Mouse (Mus musculus) forebrain, embryonic 14.5 days (tissue): ENCODE results near the gene Slc25a12. TPM values are rescaled to one million over a fixed set of nuclear protein-coding genes. Genes with fewer than 3 reads are reported as not detected.

Experiments used
- ATAC-seq: fragments of 200-750 bp; cut with Nextera tagmentation; 2 replicates; pipeline ENCODE4 v1.8.0; 2017; ENCODE audit warnings: mild to moderate bottlenecking, moderate library complexity
- DNase-seq: peaks from one replicate; pipeline ENCODE4 v3.0.0-alpha.2; 2015; ENCODE audit warnings: low spot score
- H3K27ac ChIP-seq: fragments of 300-500 bp; sonication (generic); 2 replicates; pipeline ENCODE4 v1.5.1; 2014; ENCODE audit warnings: low read depth, mild to moderate bottlenecking, control low read depth, low read length, moderate library complexity
- H3K27me3 ChIP-seq: fragments of 300-500 bp; sonication (generic); replicated peaks from 2 replicates; pipeline ENCODE4 v1.6.1; 2014; ENCODE audit warnings: low read length, control low read depth, mixed read lengths; ENCODE audit not compliant: control insufficient read depth, insufficient read depth
- H3K36me3 ChIP-seq: fragments of 300-500 bp; sonication (generic); 2 replicates; pipeline ENCODE4 v1.6.1; 2014; ENCODE audit warnings: low read length, control low read depth; ENCODE audit not compliant: control insufficient read depth, insufficient read depth
- H3K4me1 ChIP-seq: fragments of 300-500 bp; sonication (generic); 2 replicates; pipeline ENCODE4 v1.6.1; 2014; ENCODE audit warnings: antibody characterized with exemption, low read length, control low read depth; ENCODE audit not compliant: control insufficient read depth, insufficient read depth
- H3K4me2 ChIP-seq: fragments of 300-500 bp; sonication (generic); 2 replicates; pipeline ENCODE4 v1.6.1; 2014; ENCODE audit warnings: mild to moderate bottlenecking, control low read depth, low read length
- H3K4me3 ChIP-seq: fragments of 300-500 bp; sonication (generic); 2 replicates; pipeline ENCODE4 v1.5.1; 2014; ENCODE audit warnings: low read depth, low read length, control low read depth
- H3K9ac ChIP-seq: fragments of 300-500 bp; sonication (generic); 2 replicates; pipeline ENCODE4 v1.6.1; 2014; ENCODE audit warnings: mild to moderate bottlenecking, low read length, control low read depth, moderate library complexity
- H3K9me3 ChIP-seq: fragments of 300-500 bp; sonication (generic); replicated peaks from 2 replicates; pipeline ENCODE4 v1.6.1; 2016; ENCODE audit warnings: low read length, control low read depth, mixed read lengths; ENCODE audit not compliant: control insufficient read depth
- WGBS: fragments of 180-500 bp; shearing (Covaris S2); extraction: QIAGEN DNeasy Blood & Tissue Kit; methylation state at CpG from one replicate; pipeline ENCODE4 v1.1.7; 2014; 5-methylcytosine and 5-hydroxymethylcytosine counted together
- polyA plus RNA-seq: library from polyadenylated mRNA; unstranded; fragments of >200 nt; fragmentation: Nextera tagmentation; extraction: Ambion mirVana; gene quantifications from 2 replicates; pipeline ENCODE4 v1.2.1, GENCODE M21; 2014

Gene Slc25a12
- polyA plus RNA-seq, 1 experiment from 2014 or later, result 67.2 TPM

- DNase-seq (no peak), ATAC-seq (no peak)
Measured at GRCm38 (mm10) chr2:71353306-71354054, 14.1 kb downstream of the Slc25a12 start.

GRCm38 (mm10) chr2:71351727-71351987 is 15.9 kb downstream of the Slc25a12 start:
- H3K4me1 ChIP-seq, result no peaks in the 10 kb centered on the region
- no peaks in the 10 kb centered on the region for H3K36me3 ChIP-seq
- no peak overlapping the region for H3K4me2 ChIP-seq
- no peak overlapping the region for H3K9ac ChIP-seq
- no peak for ATAC-seq
- no peaks in the 10 kb centered on the region for H3K27me3 ChIP-seq
- no peak for DNase-seq
- 93% methylated on average over 3 of the region's 3 CpGs for WGBS
- H3K27ac ChIP-seq, result no peak overlapping the region
- H3K4me3 ChIP-seq, result no peak overlapping the region
- no peaks in the 10 kb centered on the region for H3K9me3 ChIP-seq

More at GRCm38 (mm10) chr2:71353306-71354054, 14.1 kb downstream of the Slc25a12 start:
- Histone ChIP-seq H3K9me3 (no peaks in the 10 kb centered on the region), H3K36me3 (0 out of 2 replicates have a peak, but pooled peaks cover 7% of the 10 kb centered on the region), H3K4me2 (no peak overlapping the region), H3K4me3 (no peak overlapping the region), H3K4me1 (no peaks in the 10 kb centered on the region), H3K27ac (no peak overlapping the region), H3K9ac (no peak overlapping the region), H3K27me3 (no peaks in the 10 kb centered on the region)
- 76% methylated on average over 10 of the region's 10 CpGs for WGBS

- 92% methylated on average over 11 of the region's 11 CpGs for WGBS
- no peak overlapping the region for H3K4me2 ChIP-seq
- no peaks in the 10 kb centered on the region for H3K36me3 ChIP-seq
- no peaks in the 10 kb centered on the region for H3K9me3 ChIP-seq
- H3K4me1 ChIP-seq, result no peaks in the 10 kb centered on the region
- DNase-seq (no peak), ATAC-seq (no peak)
- no peaks in the 10 kb centered on the region for H3K27me3 ChIP-seq
- H3K27ac ChIP-seq, result no peak overlapping the region
- H3K9ac ChIP-seq, result no peak overlapping the region
- no peak overlapping the region for H3K4me3 ChIP-seq
Measured at GRCm38 (mm10) chr2:71350904-71351726, 16.4 kb downstream of the Slc25a12 start.

GRCm38 (mm10) chr2:71350181-71350580 is 17.4 kb downstream of the Slc25a12 start:
- 87% methylated on average over 7 of the region's 7 CpGs for WGBS
- no peak for ATAC-seq
- H3K36me3 ChIP-seq, result no peaks in the 10 kb centered on the region

GRCm38 (mm10) chr2:71349511-71349910 is 18.0 kb downstream of the Slc25a12 start:
- Histone ChIP-seq H3K9ac (no peak overlapping the region), H3K4me3 (no peak overlapping the region), H3K36me3 (no peaks in the 10 kb centered on the region), H3K27me3 (no peaks in the 10 kb centered on the region), H3K4me1 (no peaks in the 10 kb centered on the region), H3K4me2 (no peak overlapping the region), H3K9me3 (no peaks in the 10 kb centered on the region), H3K27ac (no peak overlapping the region)
- WGBS, result 88% methylated on average over 2 of the region's 2 CpGs
- DNase-seq, result no peak
- ATAC-seq, result no peak

More at GRCm38 (mm10) chr2:71350181-71350580, 17.4 kb downstream of the Slc25a12 start:
- Histone ChIP-seq H3K4me2 (no peak overlapping the region), H3K9me3 (no peaks in the 10 kb centered on the region), H3K27me3 (no peaks in the 10 kb centered on the region), H3K27ac (no peak overlapping the region), H3K9ac (no peak overlapping the region), H3K4me3 (no peak overlapping the region), H3K4me1 (no peaks in the 10 kb centered on the region)
- no peak for DNase-seq

- Histone ChIP-seq H3K4me2 (no peak overlapping the region), H3K27ac (no peak overlapping the region), H3K9me3 (no peaks in the 10 kb centered on the region), H3K9ac (no peak overlapping the region), H3K27me3 (no peaks in the 10 kb centered on the region), H3K4me1 (no peaks in the 10 kb centered on the region), H3K36me3 (peaks cover 9% of the 10 kb centered on the region; the same call in 1 of the 2 replicates), H3K4me3 (no peak overlapping the region)
- ATAC-seq, result no peak
- 95% methylated on average over 20 of the region's 20 CpGs for WGBS
- DNase-seq, result no peak
Measured at GRCm38 (mm10) chr2:71347732-71348490, 19.6 kb downstream of the Slc25a12 start.

GRCm38 (mm10) chr2:71347160-71347559 is 20.4 kb downstream of the Slc25a12 start:
- Histone ChIP-seq H3K4me1 (no peaks in the 10 kb centered on the region), H3K9ac (no peak overlapping the region), H3K27ac (no peak overlapping the region), H3K27me3 (no peaks in the 10 kb centered on the region), H3K36me3 (peaks cover 16% of the 10 kb centered on the region), H3K9me3 (no peaks in the 10 kb centered on the region), H3K4me2 (no peak overlapping the region), H3K4me3 (no peak overlapping the region)
- ATAC-seq (no peak), DNase-seq (no peak)
- 90% methylated on average over 10 of the region's 10 CpGs for WGBS

- H3K9ac ChIP-seq, result no peak overlapping the region
- ATAC-seq (no peak), DNase-seq (no peak)
- H3K27me3 ChIP-seq, result no peaks in the 10 kb centered on the region
- H3K4me3 ChIP-seq, result no peak overlapping the region
- peaks cover 20% of the 10 kb centered on the region for H3K36me3 ChIP-seq
- no peaks in the 10 kb centered on the region for H3K9me3 ChIP-seq
- no peaks in the 10 kb centered on the region for H3K4me1 ChIP-seq
- H3K27ac ChIP-seq, result no peak overlapping the region
- no peak overlapping the region for H3K4me2 ChIP-seq
- 90% methylated on average over 10 of the region's 10 CpGs for WGBS
Measured at GRCm38 (mm10) chr2:71343884-71344640, 23.5 kb downstream of the Slc25a12 start.
